Mouse (Mus musculus) spleen, adult 18-20 months (tissue): ENCODE measurements around the gene 1700030J22Rik.
A peak's percentile ranks its signal among the peaks of the same experiment; 100 is the strongest.

ENCODE experiments used
- DNase-seq, 2 experiments: peaks; one replicate each; pipeline ENCODE4 v3.0.0; 2022; ENCODE audit warnings: mixed read lengths in 2 of 2

1700030J22Rik gene

GRCm38 (mm10) chr8:116978631-116979256, at the start of gene 1700030J22Rik:
1700030J22Rik (minus strand) TSS chr8:116978959.
- peak; percentile 96 to 99 for DNase-seq

- no peak for DNase-seq
Observed at GRCm38 (mm10) chr8:117027601-117028000, 48.8 kb upstream of the 1700030J22Rik start.

- DNase-seq = no peak
Observed at GRCm38 (mm10) chr8:117022297-117022993, 43.7 kb upstream of the 1700030J22Rik start.

GRCm38 (mm10) chr8:117019323-117020275, 40.8 kb upstream of the 1700030J22Rik start:
- no peak for DNase-seq

- no peak for DNase-seq
Observed at GRCm38 (mm10) chr8:117017896-117018295, 39.1 kb upstream of the 1700030J22Rik start.

- DNase-seq = no peak
Observed at GRCm38 (mm10) chr8:117017006-117017405, 38.2 kb upstream of the 1700030J22Rik start.

- DNase-seq = no peak
Observed at GRCm38 (mm10) chr8:117015670-117016069, 36.9 kb upstream of the 1700030J22Rik start.

- DNase-seq = peak; percentile 24 to 26
Observed at GRCm38 (mm10) chr8:117011366-117011765, 32.6 kb upstream of the 1700030J22Rik start.

GRCm38 (mm10) chr8:116994016-116994716, 15.4 kb upstream of the 1700030J22Rik start:
- DNase-seq = no peak

GRCm38 (mm10) chr8:116993095-116993867, 14.5 kb upstream of the 1700030J22Rik start, which contains the start of gene Gcsh:
Gcsh (minus strand) TSS chr8:116993537.
- peak; percentile 96 for DNase-seq

GRCm38 (mm10) chr8:116992176-116992971, 13.6 kb upstream of the 1700030J22Rik start:
- DNase-seq = no peak

- DNase-seq = no peak
Observed at GRCm38 (mm10) chr8:116991241-116991640, 12.5 kb upstream of the 1700030J22Rik start.

- no peak for DNase-seq
Observed at GRCm38 (mm10) chr8:116989842-116990241, 11.1 kb upstream of the 1700030J22Rik start.

- peak in 1 of 2 experiments; percentile 50 for DNase-seq
Observed at GRCm38 (mm10) chr8:116980117-116980516, 1.4 kb upstream of the 1700030J22Rik start.

- no peak for DNase-seq
Observed at GRCm38 (mm10) chr8:116978052-116978451, 707 bp downstream of the 1700030J22Rik start.

- DNase-seq = no peak
Observed at GRCm38 (mm10) chr8:116975606-116976005, 3.2 kb downstream of the 1700030J22Rik start.

- no peak for DNase-seq
Observed at GRCm38 (mm10) chr8:116975066-116975465, 3.7 kb downstream of the 1700030J22Rik start.

- DNase-seq = no peak
Observed at GRCm38 (mm10) chr8:116969531-116969930, 9.2 kb downstream of the 1700030J22Rik start.

GRCm38 (mm10) chr8:116954415-116954814, 24.3 kb downstream of the 1700030J22Rik start:
- DNase-seq = no peak

- DNase-seq = no peak
Observed at GRCm38 (mm10) chr8:116952428-116952827, 26.3 kb downstream of the 1700030J22Rik start.

- no peak for DNase-seq
Observed at GRCm38 (mm10) chr8:116951778-116952177, 27.0 kb downstream of the 1700030J22Rik start.
